Mouse (Mus musculus): ENCODE measurements around the gene Top3a. TPM values are rescaled to one million over a fixed set of nuclear protein-coding genes. Genes with fewer than 3 reads are reported as not detected.

Top3a gene
- polyA plus RNA-seq, 1 experiment from 2014 or later = 8.9 TPM

DNA sequence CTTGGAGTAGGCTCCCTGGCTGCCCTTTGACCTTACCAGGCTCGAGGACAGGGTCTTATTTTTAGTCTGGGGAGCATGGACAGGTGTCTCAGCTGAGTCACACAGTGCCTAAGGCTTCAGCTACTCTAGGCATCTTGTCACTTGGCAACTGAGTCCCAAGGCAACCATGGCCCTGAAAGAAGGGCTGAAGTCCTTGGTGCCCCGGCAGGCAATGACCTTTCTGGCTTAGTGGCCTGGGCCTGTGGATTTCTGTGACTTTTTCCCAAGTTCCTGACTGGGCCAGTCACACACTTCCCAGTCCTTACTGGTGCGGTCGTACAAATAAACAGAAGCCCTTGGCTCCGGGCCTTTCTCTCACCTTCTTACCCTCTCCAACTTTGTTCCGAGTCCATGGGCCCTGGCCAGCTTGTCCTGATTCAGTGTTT, 47.9 kb downstream of the Top3a start:
- H3K27me3 ChIP-seq = no peaks in the 10 kb centered on the region
- peak overlapping the region; percentile 77 for H3K4me2 ChIP-seq
- no peak for ATAC-seq (ENCODE audit: low FRiP score, low read depth)
- peaks cover 36% of the 10 kb centered on the region for H3K4me1 ChIP-seq (replicated peaks)
- peaks cover 27% of the 10 kb centered on the region for H3K36me3 ChIP-seq
- H3K27ac ChIP-seq (replicated peaks) = no peak overlapping the region
- H3K9ac ChIP-seq = peak overlapping the region; percentile 61
- H3K9me3 ChIP-seq = no peaks in the 10 kb centered on the region
- H3K4me3 ChIP-seq = peak overlapping the region; percentile 69
- 74% methylated on average over 6 of the region's 6 CpGs for WGBS

DNA sequence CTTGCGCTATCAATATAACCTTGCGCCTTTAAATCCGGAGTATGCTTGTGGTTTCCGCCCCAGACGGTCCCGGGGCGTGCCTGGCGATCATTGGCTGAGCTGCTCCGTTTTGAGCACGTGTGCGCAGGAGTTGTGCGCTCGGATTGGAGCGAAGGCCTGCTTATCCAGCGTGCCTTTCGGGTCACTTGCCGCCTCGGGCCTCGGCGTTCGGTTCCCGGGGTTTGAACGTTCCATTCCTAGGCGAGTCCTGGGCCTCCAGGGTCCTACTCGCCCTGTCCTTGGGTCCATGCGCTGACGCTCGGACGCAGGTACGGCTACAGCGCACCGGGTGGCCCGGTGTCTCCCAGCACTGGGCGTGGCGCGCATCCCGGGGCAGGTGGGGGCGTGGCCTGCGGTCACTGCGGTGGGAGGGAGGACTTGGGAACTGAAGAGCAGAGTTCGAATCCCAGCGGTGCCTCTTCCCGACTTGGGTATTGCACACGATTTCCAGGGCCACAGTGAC, 48.9 kb downstream of the Top3a start, which contains the start of gene Mief2:
TSS of gene Mief2 (plus strand) at position 139 of the 502 bp plus-strand sequence.
- no peaks in the 10 kb centered on the region for H3K9me3 ChIP-seq
- H3K9ac ChIP-seq = peak within 1 kb of the TSS; percentile 77
- H3K27ac ChIP-seq (replicated peaks) = peak within 1 kb of the TSS; percentile 92
- H3K4me2 ChIP-seq = peak within 1 kb of the TSS; percentile 77
- H3K4me1 ChIP-seq (replicated peaks) = peaks cover 36% of the 10 kb centered on the region
- WGBS = under 1% methylated on average over 44 of the region's 44 CpGs
- ATAC-seq (ENCODE audit: low FRiP score, low read depth) = peak; percentile 96
- H3K4me3 ChIP-seq = peak within 1 kb of the TSS; percentile 69
- H3K36me3 ChIP-seq = peaks cover 36% of the 10 kb centered on the region
- H3K27me3 ChIP-seq = no peaks in the 10 kb centered on the region

GRCm38 (mm10) chr11:60727392-60728140, 49.6 kb downstream of the Top3a start:
- Histone ChIP-seq H3K9me3 (no peaks in the 10 kb centered on the region), H3K27me3 (no peaks in the 10 kb centered on the region), H3K4me2 (peak overlapping the region; percentile 77), H3K36me3 (peaks cover 37% of the 10 kb centered on the region), H3K4me1 (replicated peaks) (peaks cover 36% of the 10 kb centered on the region), H3K27ac (replicated peaks) (peak overlapping the region; percentile 92), H3K9ac (peak overlapping the region; percentile 77), H3K4me3 (peak overlapping the region; percentile 69)
- peak; percentile 23; the same call in 1 of the 2 replicates for ATAC-seq (ENCODE audit: low FRiP score, low read depth)
- 5% methylated on average over 12 of the region's 12 CpGs for WGBS

DNA sequence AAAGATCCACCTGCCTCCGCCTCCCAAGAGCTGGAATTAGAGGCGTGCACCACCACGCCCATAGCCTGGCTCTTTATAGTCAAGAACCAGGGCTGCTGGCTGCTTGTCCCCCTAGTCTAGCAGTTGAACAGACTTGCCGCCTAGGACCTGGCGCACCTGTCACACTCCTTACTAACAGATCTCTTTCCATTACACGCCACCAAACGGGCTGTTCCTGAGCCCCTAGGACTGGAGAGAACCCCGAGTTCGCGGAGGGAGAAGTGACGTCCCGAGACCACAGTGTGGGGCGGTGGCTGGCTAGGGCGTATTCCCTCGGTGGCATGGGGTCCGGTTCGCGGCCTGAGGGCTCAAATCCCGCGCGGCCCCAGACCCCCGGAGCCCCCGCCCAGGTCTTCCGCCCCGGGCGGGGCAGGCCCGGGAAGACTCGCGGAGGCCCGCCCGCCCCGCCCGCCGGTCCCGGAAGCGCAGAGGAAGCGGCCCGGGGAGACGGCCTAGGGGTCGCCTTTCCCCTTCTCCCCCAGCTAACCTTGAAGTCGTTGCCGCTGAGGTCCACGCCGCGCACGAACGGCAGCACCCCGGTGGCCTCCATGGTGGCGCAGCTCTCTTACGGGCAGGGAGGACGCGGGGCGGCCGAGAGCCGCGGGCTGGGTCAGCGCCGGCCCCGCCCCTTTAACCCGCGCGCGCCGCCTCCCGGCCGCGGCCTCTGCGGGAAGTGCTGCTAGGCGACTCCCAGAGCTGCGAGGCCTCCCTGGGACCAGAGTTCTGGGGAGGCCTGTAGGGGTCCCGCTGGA, 50.4 kb downstream of the Top3a start, which contains the start of gene Flii:
TSS of gene Flii (minus strand) at position 663 of the 791 bp plus-strand sequence.
- H3K4me1 ChIP-seq (replicated peaks) = peaks cover 36% of the 10 kb centered on the region
- peak; percentile 68 for ATAC-seq (ENCODE audit: low FRiP score, low read depth)
- H3K36me3 ChIP-seq = peaks cover 38% of the 10 kb centered on the region
- H3K9ac ChIP-seq = peak within 1 kb of the TSS; percentile 77
- H3K4me2 ChIP-seq = peak within 1 kb of the TSS; percentile 77
- peak within 1 kb of the TSS; percentile 92 for H3K27ac ChIP-seq (replicated peaks)
- no peaks in the 10 kb centered on the region for H3K9me3 ChIP-seq
- WGBS = 0% methylated on average over 61 of the region's 71 CpGs
- peak within 1 kb of the TSS; percentile 69 for H3K4me3 ChIP-seq
- no peaks in the 10 kb centered on the region for H3K27me3 ChIP-seq

DNA sequence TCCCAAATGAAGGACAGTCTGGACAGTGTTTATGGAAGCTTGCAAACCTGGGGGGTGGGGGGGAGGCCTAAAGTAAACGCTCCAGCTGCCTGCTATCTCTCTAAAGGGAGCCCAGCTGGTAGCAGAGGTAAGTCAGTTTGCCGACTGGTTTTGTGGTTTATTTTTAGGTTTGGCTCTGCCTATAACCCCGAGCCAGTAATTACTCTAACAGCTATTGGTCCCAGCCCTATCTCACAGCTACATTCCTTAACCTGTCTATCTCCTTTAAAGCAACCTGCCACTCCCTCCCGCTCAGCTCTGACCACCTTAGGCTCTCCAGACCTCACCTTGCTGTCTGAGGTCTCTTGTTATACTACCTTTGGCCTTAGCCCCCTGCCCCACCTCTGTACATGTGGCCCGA, 57.9 kb downstream of the Top3a start:
- H3K9me3 ChIP-seq = no peaks in the 10 kb centered on the region
- peaks cover 100% of the 10 kb centered on the region for H3K36me3 ChIP-seq
- no peaks in the 10 kb centered on the region for H3K27me3 ChIP-seq
- no peak overlapping the region for H3K9ac ChIP-seq
- no peaks in the 10 kb centered on the region for H3K4me1 ChIP-seq (replicated peaks)
- no peak overlapping the region for H3K27ac ChIP-seq (replicated peaks)
- ATAC-seq (ENCODE audit: low FRiP score, low read depth) = no peak
- H3K4me2 ChIP-seq = no peak overlapping the region
- no peak overlapping the region for H3K4me3 ChIP-seq
- WGBS = 93% methylated on average over 5 of the region's 5 CpGs

- Histone ChIP-seq H3K4me1 (replicated peaks) (no peaks in the 10 kb centered on the region), H3K36me3 (peaks cover 98% of the 10 kb centered on the region), H3K27ac (replicated peaks) (no peak overlapping the region), H3K9me3 (no peaks in the 10 kb centered on the region), H3K27me3 (no peaks in the 10 kb centered on the region), H3K9ac (no peak overlapping the region), H3K4me3 (no peak overlapping the region), H3K4me2 (no peak overlapping the region)
- 90% methylated on average over 5 of the region's 5 CpGs for WGBS
- ATAC-seq (ENCODE audit: low FRiP score, low read depth) = no peak
Observed at GRCm38 (mm10) chr11:60715833-60716232, 61.3 kb downstream of the Top3a start.

DNA sequence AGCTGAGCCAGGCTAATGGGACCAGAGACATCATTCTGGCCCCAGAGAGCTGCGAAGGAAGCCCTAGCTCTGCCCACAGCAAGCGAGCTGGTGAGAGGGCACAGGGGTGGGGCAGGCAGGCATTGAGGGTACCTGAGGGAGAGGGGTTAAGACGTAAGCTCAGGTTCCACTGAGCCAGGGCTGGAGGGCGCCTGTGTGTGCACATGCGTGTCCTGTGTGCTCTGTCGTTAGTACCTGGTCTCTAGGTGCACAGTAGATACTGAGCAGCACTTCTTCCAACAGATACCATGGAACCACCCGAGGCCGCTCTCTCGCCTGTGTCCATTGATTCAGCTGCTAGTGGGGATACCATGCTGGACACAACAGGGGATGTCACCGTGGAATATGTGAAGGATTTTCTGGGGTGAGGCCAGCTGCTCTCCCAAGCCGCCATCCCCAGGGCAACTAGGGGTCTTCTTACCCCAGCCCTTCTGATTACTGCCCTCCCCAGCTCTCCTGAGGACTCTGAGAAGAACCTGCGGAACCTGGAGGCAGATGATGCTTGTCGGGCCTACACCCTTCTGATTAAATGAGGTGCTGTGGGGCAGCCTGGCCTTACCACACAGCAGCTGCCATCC, 64.4 kb downstream of the Top3a start:
- peaks cover 96% of the 10 kb centered on the region for H3K36me3 ChIP-seq
- WGBS = 96% methylated on average over 13 of the region's 13 CpGs
- H3K4me2 ChIP-seq = no peak overlapping the region
- H3K9ac ChIP-seq = no peak overlapping the region
- ATAC-seq (ENCODE audit: low FRiP score, low read depth) = no peak
- no peaks in the 10 kb centered on the region for H3K27me3 ChIP-seq
- no peak overlapping the region for H3K4me3 ChIP-seq
- H3K4me1 ChIP-seq (replicated peaks) = no peaks in the 10 kb centered on the region
- H3K9me3 ChIP-seq = no peaks in the 10 kb centered on the region
- H3K27ac ChIP-seq (replicated peaks) = no peak overlapping the region

GRCm38 (mm10) chr11:60712040-60712439, 65.1 kb downstream of the Top3a start:
- peaks cover 96% of the 10 kb centered on the region for H3K36me3 ChIP-seq
- H3K4me2 ChIP-seq = no peak overlapping the region
- H3K4me1 ChIP-seq (replicated peaks) = no peaks in the 10 kb centered on the region
- H3K9ac ChIP-seq = no peak overlapping the region
- no peak overlapping the region for H3K4me3 ChIP-seq
- no peaks in the 10 kb centered on the region for H3K27me3 ChIP-seq
- no peaks in the 10 kb centered on the region for H3K9me3 ChIP-seq
- 94% methylated on average over 18 of the region's 18 CpGs for WGBS
- H3K27ac ChIP-seq (replicated peaks) = no peak overlapping the region
- ATAC-seq (ENCODE audit: low FRiP score, low read depth) = no peak

GRCm38 (mm10) chr11:60711218-60711617, 65.9 kb downstream of the Top3a start:
- Histone ChIP-seq H3K9ac (no peak overlapping the region), H3K9me3 (no peaks in the 10 kb centered on the region), H3K4me2 (no peak overlapping the region), H3K4me1 (replicated peaks) (no peaks in the 10 kb centered on the region), H3K36me3 (peaks cover 96% of the 10 kb centered on the region), H3K27me3 (no peaks in the 10 kb centered on the region), H3K27ac (replicated peaks) (no peak overlapping the region), H3K4me3 (no peak overlapping the region)
- 94% methylated on average over 17 of the region's 17 CpGs for WGBS
- no peak for ATAC-seq (ENCODE audit: low FRiP score, low read depth)

DNA sequence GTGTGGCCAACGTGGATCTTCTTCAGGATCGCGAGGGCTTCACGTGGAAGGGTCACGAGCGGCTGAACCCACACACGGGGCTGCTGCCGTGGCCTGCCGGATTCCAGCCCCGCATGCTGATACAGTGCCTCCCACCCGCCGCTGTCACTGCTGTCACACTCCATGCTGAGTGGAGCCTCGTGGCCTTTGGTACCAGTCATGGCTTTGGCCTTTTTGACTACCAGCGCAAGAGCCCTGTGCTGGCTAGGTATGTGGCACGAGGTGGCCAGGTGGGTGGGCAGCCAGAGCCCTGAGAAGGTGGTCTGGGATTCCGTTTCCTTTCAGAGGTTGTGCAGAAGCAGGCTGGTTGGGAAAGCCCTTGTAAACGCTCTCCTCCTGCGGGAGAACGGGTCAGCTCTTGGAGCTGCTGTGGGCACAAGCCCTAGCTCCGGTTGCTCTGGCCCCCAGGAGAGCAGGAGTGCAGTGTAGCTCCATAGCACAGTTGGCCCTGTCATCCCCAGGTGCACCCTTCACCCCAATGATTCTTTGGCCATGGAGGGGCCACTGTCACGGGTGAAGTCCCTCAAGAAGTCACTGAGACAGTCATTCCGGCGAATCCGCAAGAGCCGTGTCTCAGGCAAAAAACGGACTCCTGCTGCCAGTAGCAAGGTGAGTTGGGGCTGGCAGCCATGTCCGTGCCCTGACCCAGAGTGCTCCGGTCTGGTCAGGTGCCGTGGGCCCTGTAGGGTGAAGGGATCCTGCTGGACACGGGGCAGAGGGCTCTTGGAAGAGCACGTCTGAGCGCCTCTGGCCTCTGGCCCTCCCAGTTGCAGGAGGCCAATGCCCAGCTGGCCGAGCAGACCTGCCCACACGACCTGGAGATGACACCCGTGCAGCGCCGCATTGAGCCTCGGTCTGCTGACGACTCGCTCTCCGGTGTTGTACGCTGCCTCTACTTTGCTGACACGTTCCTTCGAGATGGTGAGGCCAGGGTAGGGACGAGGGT, 67.4 kb downstream of the Top3a start:
- Histone ChIP-seq H3K36me3 (peaks cover 90% of the 10 kb centered on the region), H3K4me2 (no peak overlapping the region), H3K9ac (no peak overlapping the region), H3K9me3 (no peaks in the 10 kb centered on the region), H3K4me3 (no peak overlapping the region), H3K27me3 (no peaks in the 10 kb centered on the region), H3K4me1 (replicated peaks) (peaks cover 10% of the 10 kb centered on the region; the same call in 1 of the 2 replicates), H3K27ac (replicated peaks) (no peak overlapping the region)
- ATAC-seq (ENCODE audit: low FRiP score, low read depth) = no peak
- 93% methylated on average over 45 of the region's 45 CpGs for WGBS

DNA sequence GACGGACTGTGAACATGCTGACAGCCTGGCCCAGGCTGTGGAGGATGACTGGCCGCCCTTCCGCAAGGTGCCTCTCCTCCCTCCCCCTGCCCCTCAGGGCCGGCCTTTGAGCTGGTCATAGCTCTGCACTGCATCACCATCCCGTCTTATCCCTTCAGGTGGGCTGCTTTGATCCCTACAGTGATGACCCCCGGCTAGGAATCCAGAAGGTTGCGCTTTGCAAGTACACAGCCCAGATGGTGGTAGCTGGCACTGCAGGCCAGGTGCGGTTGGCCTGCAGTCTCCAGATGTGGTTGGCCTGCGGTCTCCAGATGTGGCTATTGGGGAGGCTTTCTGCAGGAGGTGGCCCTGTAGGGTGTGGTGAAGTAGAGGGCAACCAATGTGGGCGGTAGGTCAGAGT, 68.5 kb downstream of the Top3a start:
- Histone ChIP-seq H3K4me2 (no peak overlapping the region), H3K36me3 (peaks cover 80% of the 10 kb centered on the region), H3K27ac (replicated peaks) (no peak overlapping the region), H3K4me1 (replicated peaks) (peaks cover 15% of the 10 kb centered on the region), H3K27me3 (no peaks in the 10 kb centered on the region), H3K9me3 (no peaks in the 10 kb centered on the region), H3K9ac (no peak overlapping the region), H3K4me3 (no peak overlapping the region)
- 94% methylated on average over 10 of the region's 10 CpGs for WGBS
- no peak for ATAC-seq (ENCODE audit: low FRiP score, low read depth)
